Mouse (Mus musculus): ENCODE data around the gene Calml4. TPM values are rescaled to one million over a fixed set of nuclear protein-coding genes. Genes with fewer than 3 reads are reported as not detected.
"Not testable (repeated sequence)": the region's sequence is repeated elsewhere in the genome, so short reads cannot be mapped to it uniquely, and the experiment has no call there.

Gene Calml4
- polyA plus RNA-seq (2016; fragmentation: Nextera tagmentation; extraction: Ambion mirVana), result 0.36 and 0.67 TPM in 2 replicates

DNA sequence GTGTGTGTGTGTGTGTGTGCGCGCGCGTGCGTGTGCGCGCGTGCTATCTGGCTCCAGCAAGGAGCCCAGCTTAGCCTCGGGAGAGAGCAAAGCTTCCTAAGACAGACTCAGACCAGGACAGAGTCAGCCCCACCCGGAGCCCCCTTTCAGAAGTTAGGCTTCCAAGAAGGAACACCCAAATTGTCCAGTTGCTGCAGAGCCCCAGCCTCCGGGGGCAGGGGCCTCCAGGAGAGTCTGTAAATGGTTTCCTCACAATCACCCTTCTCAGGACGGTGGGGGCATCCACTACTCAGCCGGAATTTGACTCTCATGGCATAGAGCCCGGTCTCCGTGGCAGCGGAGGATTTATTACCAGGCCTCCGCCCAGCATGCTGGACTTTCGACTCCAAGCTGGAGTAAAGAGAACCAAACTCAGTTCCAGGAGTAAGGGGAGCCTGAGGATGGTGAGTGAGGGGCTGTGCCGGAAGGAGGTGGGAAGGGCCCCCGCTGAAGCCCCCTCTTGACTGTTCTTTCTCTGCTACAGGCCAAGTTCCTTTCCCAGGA, at the start of gene Calml4:
Gene Calml4 (plus strand): TSS at position 362 of the 543 bp plus-strand sequence.
- H3K9me3 ChIP-seq, result no peaks in the 10 kb centered on the region
- peak within 1 kb of the TSS; percentile 66 for H3K27ac ChIP-seq (replicated peaks)
- H3K27me3 ChIP-seq (replicated peaks; ENCODE audit: low read depth, poor library complexity, severe bottlenecking), result peaks cover 5% of the 10 kb centered on the region; the same call in 1 of the 2 replicates
- peak; percentile 39 for DNase-seq (ENCODE audit: low spot score)
- no peaks in the 10 kb centered on the region for H3K36me3 ChIP-seq (replicated peaks)
- peak within 1 kb of the TSS; percentile 17; the same call in 1 of the 2 replicates for H3K4me3 ChIP-seq
- H3K4me1 ChIP-seq, result peaks cover 29% of the 10 kb centered on the region
- WGBS, result 54% methylated on average over 20 of the region's 20 CpGs

DNA sequence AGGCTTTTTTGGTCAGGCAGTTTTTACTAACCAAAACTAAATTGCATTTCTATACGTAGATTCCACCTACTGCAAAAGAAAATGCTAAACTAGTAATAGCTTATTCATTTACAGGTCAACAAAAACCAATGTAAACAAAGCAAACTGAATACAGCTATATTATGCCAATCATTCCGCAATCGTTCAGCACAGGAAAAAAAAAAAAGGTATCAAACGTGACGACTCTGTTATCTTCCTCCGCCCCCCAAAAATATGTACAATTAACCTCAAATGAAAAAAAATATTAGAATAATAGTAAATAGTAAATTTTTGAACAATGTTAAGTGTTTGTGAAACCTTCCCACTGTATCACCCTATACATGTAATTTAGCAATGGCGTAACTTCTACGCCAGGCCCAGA, 47.8 kb upstream of the Calml4 start:
- no peak overlapping the region for H3K27ac ChIP-seq (replicated peaks)
- no peaks in the 10 kb centered on the region for H3K9me3 ChIP-seq
- DNase-seq (ENCODE audit: low spot score), result no peak
- H3K36me3 ChIP-seq (replicated peaks), result 0 out of 2 replicates have a peak, but pooled peaks cover 3% of the 10 kb centered on the region
- H3K4me1 ChIP-seq, result peaks cover 36% of the 10 kb centered on the region
- WGBS, result 23% methylated on average over 8 of the region's 8 CpGs
- H3K4me3 ChIP-seq, result peak overlapping the region; percentile 71
- no peaks in the 10 kb centered on the region for H3K27me3 ChIP-seq (replicated peaks; ENCODE audit: low read depth, poor library complexity, severe bottlenecking)

DNA sequence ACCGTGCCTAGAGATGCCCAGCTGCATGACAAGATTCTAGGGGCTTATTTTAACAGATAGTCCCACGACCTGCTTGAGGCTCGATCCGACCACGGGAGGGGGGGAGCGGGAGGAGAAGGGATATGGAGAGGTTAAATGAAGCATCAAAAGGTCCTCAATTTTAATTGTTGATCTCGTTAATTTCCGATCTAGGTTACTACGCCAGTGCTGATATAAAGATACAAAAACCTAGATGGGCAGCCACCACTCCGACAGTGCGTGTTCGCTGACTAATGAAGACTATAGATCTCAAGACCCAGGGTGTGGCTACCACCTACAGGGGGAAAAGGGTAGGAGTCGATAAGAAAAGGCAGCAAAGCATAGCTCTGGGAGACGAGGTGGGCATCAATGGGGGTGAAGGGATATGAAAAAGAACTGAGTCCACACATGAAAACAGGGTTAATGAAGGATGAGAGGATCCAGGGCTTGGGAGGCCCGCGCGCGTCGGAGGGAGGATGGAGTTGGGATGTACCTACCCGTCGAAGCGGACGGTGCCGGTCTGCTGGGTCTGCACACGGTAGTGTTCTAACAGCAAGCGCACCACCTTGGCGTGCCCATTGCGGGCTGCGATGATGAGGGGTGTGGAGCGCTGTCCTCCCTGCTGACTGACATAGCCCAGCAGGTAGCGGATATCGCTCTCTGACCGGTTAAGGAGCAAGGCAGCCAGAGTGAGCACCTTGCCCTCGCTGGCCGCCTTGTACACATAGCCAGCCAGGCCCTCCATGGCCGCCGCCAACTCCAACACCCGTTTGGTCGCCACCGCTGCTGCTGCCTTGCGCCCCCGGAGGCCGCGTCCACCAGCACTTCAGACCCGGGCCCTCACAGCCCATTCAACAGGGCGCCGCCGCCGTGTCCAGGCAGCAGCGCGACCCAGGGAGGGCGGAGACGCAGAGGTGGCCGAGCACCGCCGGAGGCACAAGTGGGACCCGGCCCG, 47.1 kb upstream of the Calml4 start:
- no peak for DNase-seq (ENCODE audit: low spot score)
- H3K4me3 ChIP-seq, result peak overlapping the region; percentile 71
- peak overlapping the region; percentile 97 for H3K27ac ChIP-seq (replicated peaks)
- no peaks in the 10 kb centered on the region for H3K27me3 ChIP-seq (replicated peaks; ENCODE audit: low read depth, poor library complexity, severe bottlenecking)
- H3K9me3 ChIP-seq, result no peaks in the 10 kb centered on the region
- WGBS, result under 1% methylated on average over 58 of the region's 58 CpGs
- no peaks in the 10 kb centered on the region for H3K36me3 ChIP-seq (replicated peaks)
- peaks cover 36% of the 10 kb centered on the region for H3K4me1 ChIP-seq

- Histone ChIP-seq H3K4me1 (peaks cover 37% of the 10 kb centered on the region), H3K36me3 (replicated peaks) (no peaks in the 10 kb centered on the region), H3K4me3 (peak within 1 kb of the TSS; percentile 71), H3K9me3 (no peaks in the 10 kb centered on the region), H3K27ac (replicated peaks) (peak within 1 kb of the TSS; percentile 97), H3K27me3 (replicated peaks; ENCODE audit: low read depth, poor library complexity, severe bottlenecking) (no peaks in the 10 kb centered on the region)
- peak; percentile 91 for DNase-seq (ENCODE audit: low spot score)
- under 1% methylated on average over 67 of the region's 68 CpGs for WGBS
These were observed 46.3 kb upstream of the Calml4 start, which contains the start of gene Fem1b for GRCm38 (mm10) chr9:62811516-62812121. Gene Fem1b (minus strand): TSS chr9:62811934.

DNA sequence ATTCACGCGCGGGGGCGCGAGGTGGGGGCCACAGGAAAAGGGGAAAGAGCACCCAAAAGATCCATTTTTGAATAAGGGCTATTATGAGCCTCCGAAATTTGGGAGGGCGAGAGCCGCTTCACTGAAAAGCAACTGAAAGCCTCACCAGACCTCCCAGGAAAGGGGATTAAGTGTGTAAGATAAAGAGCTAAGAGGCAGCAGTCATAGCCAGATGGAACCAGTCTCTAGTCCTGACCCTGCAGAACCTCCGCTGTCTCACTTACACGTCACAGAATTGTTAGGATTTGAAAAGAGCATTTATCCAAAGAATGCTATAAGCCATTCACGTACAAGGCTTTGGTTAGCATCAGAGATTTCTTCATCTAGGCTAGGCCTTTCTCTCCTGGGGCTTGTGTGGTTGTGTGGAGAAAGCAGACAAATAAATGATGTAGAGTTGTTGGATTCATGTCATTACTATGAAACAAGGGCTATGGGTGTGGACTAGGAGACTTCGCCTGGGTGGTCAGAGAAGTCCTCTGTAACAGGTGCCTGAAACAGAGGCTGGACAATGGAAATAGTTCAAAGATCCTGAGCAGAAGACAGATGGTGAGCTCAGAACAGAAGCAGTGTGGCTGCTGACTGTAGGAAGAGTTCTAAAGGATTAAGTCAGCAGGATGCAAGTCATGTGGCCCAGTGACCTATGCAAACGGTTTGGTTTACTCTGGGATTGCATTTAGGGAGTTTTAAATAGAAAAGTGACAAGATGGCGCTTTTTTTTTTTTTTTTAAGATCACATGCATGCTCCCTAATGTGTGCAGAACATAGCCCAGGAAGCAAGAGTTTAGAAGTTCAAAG, 45.4 kb upstream of the Calml4 start:
- peak overlapping the region; percentile 71 for H3K4me3 ChIP-seq
- no peaks in the 10 kb centered on the region for H3K36me3 ChIP-seq (replicated peaks)
- H3K9me3 ChIP-seq, result no peaks in the 10 kb centered on the region
- 13% methylated on average over 14 of the region's 14 CpGs for WGBS
- H3K27ac ChIP-seq (replicated peaks), result peak overlapping the region; percentile 97
- peaks cover 42% of the 10 kb centered on the region for H3K4me1 ChIP-seq
- DNase-seq (ENCODE audit: low spot score), result no peak
- H3K27me3 ChIP-seq (replicated peaks; ENCODE audit: low read depth, poor library complexity, severe bottlenecking), result no peaks in the 10 kb centered on the region

DNA sequence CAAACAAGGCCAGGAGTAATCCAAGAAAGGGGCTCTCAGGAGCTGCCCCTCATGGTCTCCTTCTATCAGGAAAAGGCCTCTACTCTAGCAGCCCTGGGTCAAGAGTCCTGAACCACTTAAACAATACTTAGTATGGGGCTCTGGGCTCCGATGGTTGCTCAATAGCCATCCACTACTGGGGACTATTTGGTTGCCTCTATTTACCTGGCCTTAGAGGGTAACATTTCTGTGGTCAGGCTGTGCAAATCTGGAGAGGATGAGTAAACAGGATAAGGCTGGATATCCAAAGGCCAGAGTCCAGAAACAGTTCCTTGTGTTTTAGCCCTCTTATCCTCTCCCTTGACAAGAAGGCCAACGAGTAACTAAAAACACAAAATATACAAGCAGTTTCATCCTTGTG, 43.1 kb upstream of the Calml4 start:
- Histone ChIP-seq H3K27me3 (replicated peaks; ENCODE audit: low read depth, poor library complexity, severe bottlenecking) (no peaks in the 10 kb centered on the region), H3K9me3 (no peaks in the 10 kb centered on the region), H3K4me1 (peaks cover 22% of the 10 kb centered on the region), H3K4me3 (no peak overlapping the region), H3K36me3 (replicated peaks) (no peaks in the 10 kb centered on the region), H3K27ac (replicated peaks) (no peak overlapping the region)
- DNase-seq (ENCODE audit: low spot score), result no peak
- WGBS, result 93% methylated on average over 2 of the region's 2 CpGs

DNA sequence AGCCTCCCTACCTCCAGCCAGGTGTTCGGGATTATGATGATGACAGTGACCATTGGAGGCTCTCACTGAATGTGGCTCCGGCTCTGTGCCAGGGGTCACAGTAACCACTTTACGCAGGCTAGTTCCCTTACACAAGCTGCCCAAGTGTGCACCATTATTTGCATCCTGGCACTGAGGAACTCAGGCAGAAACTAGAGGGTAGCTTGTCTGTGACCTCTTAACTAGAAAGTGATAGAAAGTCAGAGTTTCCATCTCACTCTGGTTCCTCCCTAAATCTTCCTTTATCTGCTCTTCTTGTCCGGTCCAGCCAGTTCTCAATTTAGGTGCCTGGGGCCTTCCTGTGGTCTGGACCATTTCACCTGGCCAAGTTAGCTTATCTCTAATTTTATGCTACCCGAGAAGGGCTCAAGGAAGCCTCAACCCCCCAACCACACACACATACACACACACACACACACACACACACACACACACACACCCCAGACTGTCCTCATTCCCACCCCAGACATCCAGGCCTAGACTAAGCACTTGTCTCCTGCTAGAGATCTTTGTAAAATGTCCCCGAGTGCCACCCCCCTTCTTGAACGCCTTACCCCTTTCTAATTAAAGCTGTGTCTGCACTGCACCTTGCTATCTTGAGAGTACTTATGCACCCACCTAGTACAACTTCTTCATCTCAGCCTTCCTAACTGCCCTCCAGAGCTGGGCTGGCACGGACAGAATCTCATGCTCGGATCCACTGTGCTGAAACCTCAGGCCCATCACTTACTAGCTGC, 41.4 kb upstream of the Calml4 start:
- Histone ChIP-seq H3K4me1 (peaks cover 14% of the 10 kb centered on the region), H3K36me3 (replicated peaks) (no peaks in the 10 kb centered on the region), H3K27ac (replicated peaks) (no peak overlapping the region), H3K27me3 (replicated peaks; ENCODE audit: low read depth, poor library complexity, severe bottlenecking) (no peaks in the 10 kb centered on the region), H3K4me3 (no peak overlapping the region), H3K9me3 (no peaks in the 10 kb centered on the region)
- no peak for DNase-seq (ENCODE audit: low spot score)
- 81% methylated on average over 9 of the region's 9 CpGs for WGBS

DNA sequence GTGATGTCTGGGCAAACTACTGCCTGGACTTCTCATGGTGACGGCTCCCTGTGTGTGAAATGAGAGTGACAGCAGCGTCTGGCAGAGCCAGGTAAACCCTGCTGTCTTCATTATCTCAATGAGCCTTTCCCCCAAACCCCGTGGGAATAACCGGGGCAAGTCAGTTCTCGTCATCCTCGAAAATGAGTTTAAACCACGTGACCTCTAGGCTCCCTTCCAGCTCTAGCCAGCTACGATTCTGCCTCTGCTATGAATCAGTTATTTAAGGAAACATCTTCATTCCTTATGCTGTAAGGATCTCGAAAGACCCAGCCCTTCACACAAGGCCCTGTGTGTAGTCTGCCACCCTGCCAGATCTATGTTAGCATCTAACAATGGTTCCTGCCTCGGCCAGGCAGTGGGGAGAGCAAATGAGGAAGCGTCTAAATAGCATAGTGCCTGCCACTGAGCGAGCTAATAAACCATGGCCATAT, 40.7 kb upstream of the Calml4 start:
- H3K9me3 ChIP-seq, result no peaks in the 10 kb centered on the region
- no peak for DNase-seq (ENCODE audit: low spot score)
- peaks cover 12% of the 10 kb centered on the region for H3K4me1 ChIP-seq
- 69% methylated on average over 12 of the region's 12 CpGs for WGBS
- no peak overlapping the region for H3K27ac ChIP-seq (replicated peaks)
- no peak overlapping the region for H3K4me3 ChIP-seq
- no peaks in the 10 kb centered on the region for H3K27me3 ChIP-seq (replicated peaks; ENCODE audit: low read depth, poor library complexity, severe bottlenecking)
- no peaks in the 10 kb centered on the region for H3K36me3 ChIP-seq (replicated peaks)

GRCm38 (mm10) chr9:62817828-62818614, 39.9 kb upstream of the Calml4 start:
- H3K4me1 ChIP-seq, result 0 out of 2 replicates have a peak, but pooled peaks cover 6% of the 10 kb centered on the region
- DNase-seq (ENCODE audit: low spot score), result no peak
- no peaks in the 10 kb centered on the region for H3K9me3 ChIP-seq
- H3K27me3 ChIP-seq (replicated peaks; ENCODE audit: low read depth, poor library complexity, severe bottlenecking), result no peaks in the 10 kb centered on the region
- WGBS, result 82% methylated on average over 4 of the region's 4 CpGs
- H3K36me3 ChIP-seq (replicated peaks), result no peaks in the 10 kb centered on the region
- H3K4me3 ChIP-seq, result no peak overlapping the region
- H3K27ac ChIP-seq (replicated peaks), result no peak overlapping the region

DNA sequence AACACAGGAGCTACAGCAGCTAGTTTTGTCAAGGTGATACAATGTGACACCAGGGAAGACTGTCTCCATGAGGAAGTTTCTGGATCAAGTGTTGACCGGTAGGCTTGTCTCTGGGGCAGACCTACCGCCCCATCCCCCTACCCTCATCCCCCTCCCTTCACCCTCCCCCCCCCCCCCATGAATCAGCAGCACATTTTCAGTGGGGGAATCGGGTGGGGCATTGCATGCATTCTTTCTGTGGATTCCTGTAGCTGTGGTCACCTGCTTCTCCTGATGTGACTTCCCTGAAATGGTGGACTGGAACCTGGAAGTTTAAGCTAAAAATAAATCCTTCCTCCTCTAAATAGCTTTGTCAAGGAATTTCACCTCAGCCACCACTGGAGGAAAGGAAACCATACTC, 38.4 kb upstream of the Calml4 start:
- 88% methylated on average over 3 of the region's 3 CpGs for WGBS
- Histone ChIP-seq H3K27ac (replicated peaks) (no peak overlapping the region), H3K36me3 (replicated peaks) (no peaks in the 10 kb centered on the region)

GRCm38 (mm10) chr9:62819910-62820309, 38.0 kb upstream of the Calml4 start:
- H3K4me1 ChIP-seq; DNase-seq (ENCODE audit: low spot score); H3K36me3 ChIP-seq (replicated peaks); H3K9me3 ChIP-seq; H3K27ac ChIP-seq (replicated peaks); H3K27me3 ChIP-seq (replicated peaks; ENCODE audit: low read depth, poor library complexity, severe bottlenecking); H3K4me3 ChIP-seq: not testable (repeated sequence)
- WGBS, result 89% methylated on average over 6 of the region's 6 CpGs

More for the DNA sequence above, 38.4 kb upstream of the Calml4 start:
- Histone ChIP-seq H3K27me3 (replicated peaks; ENCODE audit: low read depth, poor library complexity, severe bottlenecking) (no peaks in the 10 kb centered on the region), H3K9me3 (no peaks in the 10 kb centered on the region), H3K4me3 (no peak overlapping the region), H3K4me1 (0 out of 2 replicates have a peak, but pooled peaks cover 6% of the 10 kb centered on the region)
- DNase-seq (ENCODE audit: low spot score), result no peak

Data from embryonic facial prominence, embryonic 10.5 days (tissue).